Mouse (Mus musculus): Measurements from ENCODE around the gene Galntl6.

The Galntl6 gene

GRCm38 (mm10) chr8:58912196-58912839 is at the start of gene Galntl6:
TSS of gene Galntl6 (minus strand) at chr8:58912640.
- DNase-seq (ENCODE audit: low spot score) = no peak

DNA sequence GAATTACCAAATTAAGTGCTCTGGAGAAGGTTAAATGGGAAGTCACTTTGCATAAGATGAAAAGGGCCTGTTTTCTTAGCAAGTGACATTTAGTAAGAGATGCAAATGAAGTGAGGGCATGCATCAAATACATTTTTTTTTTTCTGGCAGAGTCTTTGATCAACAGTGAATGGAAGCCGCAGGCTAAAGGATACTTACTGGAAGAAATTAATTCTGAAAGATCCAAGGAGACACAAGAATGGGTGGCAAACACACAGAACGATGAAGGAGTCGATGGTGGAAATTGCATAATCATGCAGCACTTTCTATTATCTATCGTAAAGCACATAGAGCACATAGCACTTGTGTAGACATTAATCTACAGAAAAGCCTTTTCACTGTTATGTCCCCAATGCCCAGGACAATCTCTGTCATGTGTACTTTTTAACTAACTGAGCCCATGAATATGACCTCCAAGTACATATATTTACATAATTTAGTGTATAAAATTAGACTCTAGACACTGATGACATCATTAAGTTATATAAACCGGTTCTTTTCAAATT is 44.8 kb upstream of the Galntl6 start:
- no peak for DNase-seq (ENCODE audit: low spot score)

DNA sequence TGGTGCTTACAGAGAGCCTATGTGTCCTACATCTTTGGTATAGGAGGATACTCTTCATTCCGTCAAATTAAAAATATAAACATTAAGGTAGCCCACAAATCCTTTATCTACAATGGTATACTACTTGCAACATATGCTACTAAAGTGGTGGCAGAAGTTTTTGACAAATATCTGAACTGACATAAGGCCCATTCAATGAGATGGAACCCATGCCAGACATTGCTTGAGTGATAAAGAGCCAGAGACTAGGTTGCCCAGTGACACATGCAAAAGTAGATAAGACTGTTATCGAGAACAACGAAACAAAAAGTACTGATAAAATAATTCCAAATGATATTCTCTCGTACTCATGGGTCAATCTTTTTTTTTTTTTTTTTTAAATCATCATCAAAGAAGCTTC is 31.3 kb upstream of the Galntl6 start:
- DNase-seq (ENCODE audit: low spot score) = no peak

GRCm38 (mm10) chr8:58931066-58931465 is 18.6 kb upstream of the Galntl6 start:
- DNase-seq (ENCODE audit: low spot score) = no peak

DNA sequence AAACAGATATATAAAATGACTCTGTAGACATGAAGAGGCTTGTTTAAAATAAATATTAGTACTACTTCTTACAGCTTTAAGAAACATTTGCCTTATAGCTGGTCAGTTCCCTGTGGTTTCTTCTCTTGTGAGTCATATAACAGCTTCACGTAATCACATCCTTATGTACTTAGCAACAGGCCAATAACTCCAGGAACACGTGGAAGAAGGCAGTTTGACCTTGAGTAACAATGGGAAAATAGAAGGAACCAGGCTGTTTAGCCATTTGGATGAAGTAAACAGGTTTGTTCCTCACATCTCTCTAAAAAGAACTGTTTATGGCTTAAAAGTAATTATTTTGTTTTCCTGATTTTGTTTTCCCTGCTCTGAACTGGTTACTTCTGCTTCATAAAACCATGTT is 2.7 kb upstream of the Galntl6 start:
- no peak for DNase-seq (ENCODE audit: low spot score)

DNA sequence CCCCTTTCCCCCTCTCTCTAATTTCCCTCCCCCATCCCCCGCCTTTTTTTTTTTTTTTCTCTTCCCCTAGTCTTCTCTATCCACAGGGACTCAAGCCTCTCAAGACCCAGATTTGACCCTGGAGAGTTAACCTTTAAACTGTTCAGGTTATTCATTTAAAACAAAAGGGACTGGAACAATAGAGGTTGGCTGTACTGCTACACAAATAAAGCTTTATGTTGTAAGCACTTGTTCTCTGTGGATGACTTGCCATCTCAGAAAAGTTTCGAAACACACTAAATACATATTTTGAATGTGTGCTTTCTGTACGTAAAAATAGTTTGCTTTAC is 1.2 kb upstream of the Galntl6 start:
- no peak for DNase-seq (ENCODE audit: low spot score)

GRCm38 (mm10) chr8:58912840-58913639 is 600 bp upstream of the Galntl6 start:
- no peak for DNase-seq (ENCODE audit: low spot score)

GRCm38 (mm10) chr8:58911677-58912076 is 763 bp downstream of the Galntl6 start, which contains the start of gene BC030500:
TSS of gene BC030500 (plus strand) at chr8:58911755.
- no peak for DNase-seq (ENCODE audit: low spot score)

DNA sequence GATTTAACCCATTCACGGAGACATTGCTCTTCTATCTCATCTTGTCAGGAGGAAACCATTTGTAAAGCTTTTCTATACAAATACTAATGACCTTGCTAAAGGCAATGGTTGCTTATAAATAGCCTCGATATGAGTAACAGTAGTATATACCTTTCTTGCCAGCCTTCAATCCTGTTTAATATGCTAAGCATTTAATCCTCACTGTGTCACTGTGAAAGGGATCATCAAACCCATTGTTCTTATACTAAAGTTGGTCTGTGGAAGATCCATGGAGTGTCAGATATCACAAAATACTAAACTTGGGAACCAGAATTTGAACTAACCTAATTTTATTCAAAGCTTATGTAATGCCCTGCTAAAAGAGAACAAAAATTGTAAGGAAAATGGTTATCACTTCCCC is 8.0 kb downstream of the Galntl6 start:
- no peak for DNase-seq (ENCODE audit: low spot score)

DNA sequence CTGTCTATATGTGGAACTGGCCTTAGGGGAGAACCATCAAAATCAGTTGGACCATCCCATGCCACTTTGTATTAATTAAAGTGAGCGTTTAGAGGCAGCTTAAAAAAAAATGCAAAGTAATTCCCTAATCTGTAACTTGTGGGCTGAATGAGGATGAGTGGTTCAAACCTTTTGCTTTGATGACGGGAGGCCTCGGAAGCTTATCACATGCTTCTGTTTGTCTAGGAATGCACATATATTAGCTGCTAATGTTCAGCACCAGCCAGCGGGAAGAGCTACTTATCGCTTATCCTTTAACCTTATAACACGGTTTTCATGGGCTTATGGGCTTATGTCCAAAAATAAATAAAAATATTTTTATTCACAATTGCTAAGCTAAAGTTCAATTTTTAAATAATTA is 16.5 kb downstream of the Galntl6 start:
- no peak for DNase-seq (ENCODE audit: low spot score)

- no peak for DNase-seq (ENCODE audit: low spot score)
Measured at GRCm38 (mm10) chr8:58890591-58890990, 21.8 kb downstream of the Galntl6 start.

DNA sequence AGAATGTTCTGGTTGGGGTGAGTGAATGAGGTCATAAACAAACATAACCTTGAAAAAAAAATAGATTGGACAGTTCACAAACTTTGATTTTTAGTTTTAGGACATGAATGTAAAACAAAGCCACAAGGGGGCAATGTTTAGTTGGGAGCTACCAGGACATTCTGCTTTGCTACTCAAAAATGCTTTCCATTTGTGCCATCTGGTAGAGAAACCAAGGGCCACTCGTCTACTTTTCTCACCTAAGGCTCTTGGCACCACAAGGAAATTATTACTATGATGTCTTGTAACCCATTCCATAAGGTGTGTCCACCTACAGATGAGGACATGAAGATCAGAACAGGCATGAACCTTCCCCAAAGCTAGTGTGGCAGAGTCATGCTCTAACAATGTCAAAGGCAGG is 26.0 kb downstream of the Galntl6 start:
- no peak for DNase-seq (ENCODE audit: low spot score)

DNA sequence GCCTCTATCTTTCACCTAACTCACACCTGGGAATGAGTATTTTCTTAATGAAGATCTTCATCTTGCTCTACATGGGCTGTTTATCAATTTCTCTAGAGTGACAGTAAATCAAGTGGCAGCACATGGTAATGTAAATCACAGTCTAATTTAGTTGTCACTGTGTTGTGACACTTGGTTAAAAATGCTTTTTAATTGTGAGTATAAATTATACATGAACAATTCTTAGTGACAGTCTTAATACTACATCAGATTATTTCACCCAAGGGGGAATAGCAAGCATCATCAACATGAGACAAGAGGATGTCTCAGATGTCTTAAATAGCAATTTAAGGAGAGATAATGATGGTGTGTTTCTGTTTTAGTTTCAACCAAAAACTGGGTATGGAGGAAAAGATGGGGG is 88.1 kb downstream of the Galntl6 start:
- no peak for DNase-seq (ENCODE audit: low spot score)

- DNase-seq (ENCODE audit: low spot score) = no peak
Measured at GRCm38 (mm10) chr8:58805190-58805589, 107.2 kb downstream of the Galntl6 start.

- no peak for DNase-seq (ENCODE audit: low spot score)
Measured at GRCm38 (mm10) chr8:58801847-58802246, 110.6 kb downstream of the Galntl6 start.

- DNase-seq (ENCODE audit: low spot score) = no peak
Measured at GRCm38 (mm10) chr8:58753769-58754168, 158.7 kb downstream of the Galntl6 start.

DNA sequence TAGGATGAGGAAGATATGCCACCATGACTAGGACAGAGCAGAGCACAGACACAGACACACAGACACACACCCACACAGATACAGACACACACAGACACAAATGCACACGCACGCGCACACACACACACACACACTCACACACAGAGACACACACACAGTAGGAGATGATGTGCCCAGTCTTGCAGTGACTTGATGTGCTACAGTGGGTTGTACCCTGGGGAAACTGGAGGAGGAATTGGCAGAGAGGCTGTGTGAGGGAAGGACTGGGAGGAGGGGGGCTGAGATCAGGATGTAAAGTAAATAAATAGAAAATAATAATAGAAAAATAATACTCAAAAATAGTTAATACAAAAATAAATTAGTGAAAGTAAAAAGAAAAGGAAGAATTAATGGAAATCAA is 174.5 kb downstream of the Galntl6 start:
- no peak for DNase-seq (ENCODE audit: low spot score)

DNA sequence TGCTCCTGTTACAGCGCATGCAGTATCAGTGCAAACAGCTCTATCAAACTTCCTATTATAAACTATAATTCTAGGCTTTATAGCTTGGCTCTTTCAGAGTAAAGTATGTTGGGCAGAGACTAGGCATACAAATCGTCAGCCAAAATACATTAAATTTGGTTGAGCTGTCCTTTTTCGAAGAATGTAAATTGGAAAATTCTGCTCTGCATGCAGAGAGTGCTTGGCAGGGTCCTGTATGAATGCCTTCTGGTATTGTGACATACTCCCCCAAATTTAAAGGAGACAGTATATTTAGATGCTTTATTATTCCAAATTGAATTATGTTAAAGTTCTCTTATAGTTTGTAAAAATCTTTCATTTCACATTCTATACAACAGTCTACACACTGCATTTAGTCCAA is 220.7 kb downstream of the Galntl6 start:
- DNase-seq (ENCODE audit: low spot score) = no peak

- no peak for DNase-seq (ENCODE audit: low spot score)
Measured at GRCm38 (mm10) chr8:58677847-58678450, 234.5 kb downstream of the Galntl6 start.

DNA sequence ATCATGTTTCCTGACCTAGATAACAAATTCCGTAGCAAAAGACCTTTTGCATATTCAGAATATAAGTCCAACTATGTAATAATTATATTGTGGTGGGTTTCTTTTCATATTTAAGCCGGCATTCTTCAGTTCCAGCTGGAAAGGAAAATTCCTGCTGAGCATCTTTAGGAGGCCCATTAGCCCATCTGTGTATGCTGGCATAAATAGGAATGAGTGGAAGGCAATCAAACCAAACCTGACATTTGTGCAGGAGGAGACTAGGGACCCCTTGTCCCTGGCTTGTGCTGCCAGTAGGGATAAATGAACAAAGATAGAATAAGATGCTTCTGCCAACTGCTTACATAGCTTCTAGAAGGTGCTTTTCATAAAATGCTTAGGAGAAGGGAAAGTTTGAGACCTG is 243.4 kb downstream of the Galntl6 start:
- DNase-seq (ENCODE audit: low spot score) = no peak

- DNase-seq (ENCODE audit: low spot score) = no peak
Measured at GRCm38 (mm10) chr8:58660019-58660418, 252.4 kb downstream of the Galntl6 start.

- DNase-seq (ENCODE audit: low spot score) = no peak
Measured at GRCm38 (mm10) chr8:58655631-58656030, 256.8 kb downstream of the Galntl6 start.

GRCm38 (mm10) chr8:58606451-58606850 is 306.0 kb downstream of the Galntl6 start:
- no peak for DNase-seq (ENCODE audit: low spot score)

All from ovary, postnatal 10 days (tissue).